Mouse (Mus musculus) bone marrow macrophage, adult 2 months (primary cell): ENCODE measurements around the gene Nod2.

ENCODE experiments used
- CTCF ChIP-seq: IDR thresholded peaks from 2 replicates; pipeline ENCODE4 v1.5.1; 2012; ENCODE audit warnings: low read depth, mild to moderate bottlenecking, low read length, moderate library complexity
- POLR2A ChIP-seq: IDR thresholded peaks from 2 replicates; pipeline ENCODE4 v1.6.1; 2012; ENCODE audit warnings: mild to moderate bottlenecking, low read depth, low read length, borderline replicate concordance

DNA sequence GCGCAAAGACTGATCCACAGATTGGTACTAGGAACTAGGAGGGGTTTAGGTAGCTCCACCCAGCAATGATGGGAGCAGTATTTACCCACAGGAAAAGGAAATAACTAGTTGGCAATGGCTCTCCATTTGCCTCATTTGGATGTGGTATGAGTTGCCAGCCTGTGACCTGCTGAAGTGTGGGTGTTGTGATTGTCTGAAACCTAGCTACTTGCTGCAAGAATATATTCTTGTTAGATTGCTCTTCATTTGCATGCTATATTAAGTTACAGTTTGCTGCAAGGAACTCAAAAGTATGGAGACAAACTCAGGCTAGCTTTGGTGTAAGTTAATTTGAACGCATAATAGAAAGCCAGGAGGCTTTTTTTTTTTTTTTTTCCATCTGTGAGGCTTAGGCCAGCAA, 33.5 kb downstream of the Nod2 start:
- TF ChIP-seq POLR2A (no peak), CTCF (no peak)
